Mouse (Mus musculus) kidney, adult 8-10 months (tissue): Measurements from ENCODE around the gene Tmem259.

Experiments used
- DNase-seq, 2 experiments: peaks; one replicate each; pipeline ENCODE4 v3.0.0; 2022

Gene Tmem259

DNA sequence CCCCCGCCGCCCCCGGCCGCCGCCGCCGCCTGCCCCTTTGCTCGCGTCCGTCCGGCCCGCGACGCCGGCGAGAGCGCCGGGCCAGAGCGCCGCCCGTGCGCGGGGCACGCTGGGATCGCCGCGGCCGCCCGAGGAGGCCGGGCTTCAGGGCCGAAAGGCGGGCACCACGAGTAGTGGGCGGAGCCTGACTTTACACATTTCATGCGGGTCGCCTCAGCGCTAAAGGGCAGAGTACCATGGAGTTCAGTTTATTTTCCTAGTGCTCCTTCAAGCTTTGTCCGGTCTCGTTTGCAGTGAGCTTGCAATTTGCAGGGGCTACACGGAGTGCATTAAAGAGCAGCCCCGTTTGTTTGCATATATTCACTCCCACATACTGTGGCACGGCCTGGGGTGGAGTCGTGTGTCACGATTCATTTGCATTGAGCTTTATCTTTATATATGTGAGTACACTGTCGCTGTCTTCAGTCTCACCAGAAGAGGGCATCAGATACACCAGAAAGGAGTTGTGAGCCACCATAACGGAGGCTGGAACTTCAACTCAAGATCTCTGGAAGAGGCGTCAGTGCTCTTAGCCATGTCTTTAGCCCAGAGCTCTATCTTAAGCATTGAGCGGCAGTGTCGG lies at the start of gene Tmem259:
Gene Tmem259, minus strand, starts transcription at position 136 of the 622 bp plus-strand sequence.
- peak; percentile 89 for DNase-seq

DNA sequence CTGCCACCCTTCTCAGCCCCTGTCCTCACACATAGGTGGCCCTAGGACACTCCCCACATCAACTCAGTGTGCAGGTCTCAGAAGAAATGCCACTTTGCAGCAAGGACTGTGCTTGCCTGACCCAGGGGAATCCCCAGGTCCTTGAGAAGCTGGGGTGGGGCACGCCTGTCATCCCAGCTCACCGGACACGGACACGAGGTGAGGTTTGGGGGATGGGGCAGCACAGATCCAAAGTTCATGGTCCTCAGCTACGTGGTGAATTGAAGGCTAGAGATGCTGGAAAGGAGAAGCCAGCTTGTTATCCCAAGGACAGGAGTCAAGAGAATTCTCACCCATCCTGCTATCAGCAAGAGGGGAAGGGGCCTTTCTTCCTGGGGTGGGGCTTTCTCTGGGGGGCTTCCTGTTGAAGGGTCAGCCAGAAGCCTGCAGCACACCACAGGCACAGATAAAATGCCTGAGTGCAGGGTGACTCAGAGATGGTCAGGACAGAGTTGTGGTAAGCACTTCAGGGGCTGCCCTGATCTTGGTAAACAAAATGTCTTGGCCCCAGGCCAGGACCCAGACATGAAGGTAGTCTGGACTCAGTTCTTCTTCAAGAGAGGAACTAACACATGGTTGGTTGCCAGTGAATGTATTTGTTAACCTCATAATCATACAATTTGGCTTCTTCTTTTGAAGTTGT lies 48.8 kb upstream of the Tmem259 start:
- DNase-seq: peak in 1 of 2 experiments; percentile 48

DNA sequence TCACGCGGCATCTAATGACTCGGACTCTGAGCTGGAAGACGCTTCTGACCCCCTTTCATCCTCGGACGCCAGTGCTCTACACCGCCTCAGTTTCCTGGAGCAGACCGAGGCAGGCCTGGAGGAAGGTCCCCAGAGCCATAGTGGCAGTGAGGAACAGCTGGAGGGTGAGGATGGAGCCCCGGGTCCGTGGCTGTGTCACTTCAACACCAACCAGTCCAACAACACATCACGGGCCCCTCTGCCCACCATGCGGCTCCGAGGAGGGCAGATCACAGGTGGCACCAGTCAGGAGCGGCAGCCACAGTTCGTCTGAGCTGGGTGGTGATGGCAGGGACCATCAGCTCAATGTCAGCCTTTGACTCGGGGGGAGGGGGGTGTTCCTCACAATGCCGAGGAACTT lies 46.6 kb upstream of the Tmem259 start:
- DNase-seq: no peak

DNA sequence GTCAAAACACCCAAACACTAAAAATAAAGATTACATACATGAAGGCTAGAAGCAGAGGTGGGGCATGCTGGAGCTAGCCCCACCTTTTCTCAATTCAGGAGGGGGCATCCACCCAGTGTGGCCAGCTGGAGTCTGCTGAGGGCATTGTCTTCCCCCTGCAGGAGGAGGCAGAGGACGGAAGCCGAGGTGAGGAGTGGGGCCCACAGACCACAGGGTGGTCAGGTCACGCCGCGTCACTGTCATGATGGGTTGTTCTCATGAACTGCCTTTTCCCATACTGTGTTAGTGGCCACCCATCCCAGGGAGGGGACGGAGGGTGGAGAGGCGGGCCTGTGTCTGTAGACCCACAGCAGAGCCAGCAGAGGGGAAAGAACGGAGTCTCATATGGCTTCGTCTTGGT lies 46.1 kb upstream of the Tmem259 start:
- DNase-seq: no peak

GRCm38 (mm10) chr10:80028521-80028846 lies 44.4 kb upstream of the Tmem259 start:
- DNase-seq: no peak

DNA sequence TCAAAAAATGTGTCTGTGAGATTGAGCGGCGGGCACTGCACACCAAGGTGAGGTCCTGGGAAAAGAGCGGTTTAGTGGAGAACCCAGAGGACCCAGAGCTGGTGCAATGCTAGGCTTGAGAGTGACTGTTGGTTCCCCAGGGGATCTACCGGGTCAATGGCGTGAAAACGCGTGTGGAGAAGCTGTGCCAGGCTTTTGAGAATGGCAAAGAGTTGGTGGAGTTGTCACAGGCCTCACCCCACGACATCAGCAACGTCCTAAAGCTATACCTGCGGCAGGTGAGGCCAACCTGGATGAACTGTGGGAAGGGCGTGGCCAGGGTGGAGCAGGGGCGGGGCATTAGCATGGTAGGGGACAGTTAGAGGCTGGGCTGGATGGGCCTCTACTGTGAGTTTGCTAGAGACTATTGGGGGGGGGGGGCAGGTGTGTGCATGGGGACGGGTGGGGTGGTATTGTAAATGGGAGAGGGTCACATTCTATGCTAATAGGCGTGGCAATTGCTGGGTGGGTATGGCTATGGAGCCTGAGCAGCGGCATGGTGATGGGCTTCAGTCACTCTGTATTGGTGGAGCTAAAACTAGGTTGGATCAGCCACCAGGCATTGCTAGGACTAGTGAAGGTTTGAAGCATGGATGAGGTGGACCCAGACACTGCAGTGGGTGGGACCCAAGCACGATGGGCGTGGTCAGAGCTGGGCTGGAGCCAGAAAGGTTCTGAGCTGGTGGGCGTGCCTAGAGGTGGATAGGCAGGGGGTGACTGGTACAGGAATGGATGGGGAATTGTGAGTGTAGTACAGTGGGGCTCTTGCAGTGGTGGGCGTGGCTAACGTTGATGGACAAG lies 43.8 kb upstream of the Tmem259 start:
- DNase-seq: no peak

DNA sequence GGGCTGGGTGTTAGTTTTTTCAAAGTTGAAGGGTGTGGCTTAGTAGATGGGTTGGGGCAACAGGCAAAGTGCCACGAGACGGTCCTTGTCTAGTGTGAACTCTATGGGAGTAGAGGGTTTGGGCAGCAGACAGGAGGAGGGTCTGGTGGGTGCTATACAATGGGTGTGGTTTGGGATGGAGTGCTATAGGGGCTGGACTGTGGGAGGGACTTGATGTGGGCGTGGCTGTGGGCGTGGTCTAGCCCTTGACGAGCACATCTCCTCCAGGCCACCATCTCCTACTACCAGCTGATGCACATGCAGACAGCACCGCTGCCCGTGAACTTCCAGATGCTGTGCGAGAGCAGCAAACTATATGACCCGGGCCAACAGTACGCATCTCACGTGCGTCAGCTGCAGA lies 41.8 kb upstream of the Tmem259 start:
- no peak for DNase-seq

- DNase-seq: no peak
These were observed 41.3 kb upstream of the Tmem259 start for GRCm38 (mm10) chr10:80025463-80025862.

GRCm38 (mm10) chr10:80025044-80025347 lies 40.9 kb upstream of the Tmem259 start:
- no peak for DNase-seq

GRCm38 (mm10) chr10:80024229-80025043 lies 40.3 kb upstream of the Tmem259 start:
- no peak for DNase-seq

DNA sequence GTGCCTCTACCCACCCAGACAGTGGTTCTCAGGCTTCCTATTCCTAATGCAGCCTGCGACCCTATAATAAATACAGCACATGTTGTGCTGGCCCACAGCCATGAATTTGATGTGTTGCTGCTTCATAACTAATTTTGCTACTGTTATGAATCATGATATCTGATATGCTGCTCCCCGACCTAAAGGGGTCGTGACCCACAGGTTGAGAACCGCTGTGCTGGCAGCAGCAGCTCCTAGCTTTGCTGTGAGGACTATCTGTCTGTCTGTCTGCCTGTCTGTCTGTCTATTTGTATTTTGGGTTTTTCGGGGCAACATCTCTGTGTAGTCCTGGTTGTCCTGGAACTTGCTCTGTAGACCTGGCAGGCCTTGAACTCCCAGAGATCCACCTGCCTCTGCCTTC lies 39.6 kb upstream of the Tmem259 start:
- no peak for DNase-seq

DNA sequence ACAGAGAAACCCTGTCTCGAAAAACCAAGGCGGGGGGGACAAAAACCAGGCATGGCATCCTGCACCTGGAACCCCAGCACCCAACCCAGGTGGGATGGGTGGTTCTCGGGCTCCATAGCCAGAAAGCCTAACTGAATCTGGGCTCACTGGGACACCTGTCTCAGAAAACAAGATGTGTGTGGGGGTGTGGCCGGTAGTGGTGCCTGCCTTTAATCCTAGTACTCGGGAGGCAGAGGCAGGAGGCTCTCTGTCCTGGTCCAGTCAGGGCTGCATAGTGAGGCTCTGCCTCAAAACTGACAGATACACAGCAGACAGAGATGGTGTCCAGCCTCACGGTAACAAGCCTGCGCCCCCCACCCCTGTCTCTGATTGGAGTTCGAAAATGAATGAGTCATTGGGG lies 38.7 kb upstream of the Tmem259 start:
- no peak for DNase-seq

DNA sequence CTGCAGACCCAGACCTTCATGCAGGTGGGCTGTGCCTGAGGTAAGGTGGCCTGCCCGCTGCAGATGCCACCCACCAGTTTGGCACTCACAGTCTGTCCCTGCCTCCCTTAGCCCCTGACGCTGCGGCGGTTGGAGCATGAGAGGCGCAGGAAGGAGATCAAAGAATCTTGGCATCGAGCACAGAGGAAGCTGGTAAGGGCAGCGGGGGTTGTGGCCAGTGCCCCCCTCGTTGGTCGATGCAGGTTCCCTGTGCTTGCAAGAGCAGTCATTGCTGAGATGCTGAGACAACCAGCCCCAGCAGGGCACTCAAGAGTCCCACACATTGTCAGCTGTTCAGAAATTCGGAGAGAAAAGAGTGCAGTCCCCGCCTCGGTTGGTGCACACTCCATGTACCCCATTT lies 38.0 kb upstream of the Tmem259 start:
- no peak for DNase-seq

GRCm38 (mm10) chr10:80021320-80021641 lies 37.2 kb upstream of the Tmem259 start:
- DNase-seq: no peak

GRCm38 (mm10) chr10:80020603-80021319 lies 36.6 kb upstream of the Tmem259 start:
- no peak for DNase-seq

- DNase-seq: no peak
These were observed 36.1 kb upstream of the Tmem259 start for GRCm38 (mm10) chr10:80020191-80020590.

GRCm38 (mm10) chr10:80019471-80020131 lies 35.5 kb upstream of the Tmem259 start:
- no peak for DNase-seq

GRCm38 (mm10) chr10:80018739-80019297 lies 34.7 kb upstream of the Tmem259 start:
- no peak for DNase-seq

DNA sequence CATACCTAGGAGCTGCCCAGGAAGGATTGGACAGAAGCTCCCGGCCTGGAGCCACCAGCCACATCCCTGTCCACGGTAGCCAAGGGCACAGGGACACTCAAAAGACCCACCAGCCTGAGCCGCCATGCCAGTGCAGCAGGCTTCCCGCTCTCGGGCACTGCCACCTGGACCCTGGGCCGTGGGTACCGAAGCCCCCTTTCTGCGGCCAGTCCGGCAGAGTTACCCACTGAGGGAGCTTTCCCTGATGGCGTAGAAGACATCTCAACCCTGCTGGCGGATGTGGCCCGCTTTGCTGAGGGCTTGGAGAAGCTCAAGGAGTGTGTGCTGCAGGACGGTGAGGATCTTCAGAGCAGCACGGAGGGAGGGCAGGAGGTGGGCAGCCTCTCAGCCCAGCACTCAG lies 33.6 kb upstream of the Tmem259 start:
- no peak for DNase-seq

DNA sequence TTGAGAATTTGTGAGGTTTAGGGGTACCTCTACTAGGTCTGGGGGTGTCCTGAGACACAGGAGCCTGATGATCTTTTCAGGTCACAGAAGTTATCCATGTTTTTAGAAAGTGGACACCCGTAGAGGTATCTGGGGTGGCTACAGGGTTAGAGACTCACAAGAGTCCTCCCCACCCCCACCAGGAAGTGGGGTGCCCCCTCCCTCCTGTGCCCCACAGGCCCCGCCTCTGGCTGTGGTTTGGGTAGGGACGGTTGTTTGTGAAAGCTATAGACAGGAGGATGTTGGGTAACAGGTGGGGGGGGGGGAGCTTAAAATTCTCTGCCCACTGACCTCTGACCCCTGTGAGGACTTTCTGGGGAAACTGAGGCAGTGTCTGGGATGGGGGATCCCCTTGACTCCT lies 33.2 kb upstream of the Tmem259 start:
- no peak for DNase-seq

- no peak for DNase-seq
These were observed 32.8 kb upstream of the Tmem259 start for GRCm38 (mm10) chr10:80016931-80017330.

DNA sequence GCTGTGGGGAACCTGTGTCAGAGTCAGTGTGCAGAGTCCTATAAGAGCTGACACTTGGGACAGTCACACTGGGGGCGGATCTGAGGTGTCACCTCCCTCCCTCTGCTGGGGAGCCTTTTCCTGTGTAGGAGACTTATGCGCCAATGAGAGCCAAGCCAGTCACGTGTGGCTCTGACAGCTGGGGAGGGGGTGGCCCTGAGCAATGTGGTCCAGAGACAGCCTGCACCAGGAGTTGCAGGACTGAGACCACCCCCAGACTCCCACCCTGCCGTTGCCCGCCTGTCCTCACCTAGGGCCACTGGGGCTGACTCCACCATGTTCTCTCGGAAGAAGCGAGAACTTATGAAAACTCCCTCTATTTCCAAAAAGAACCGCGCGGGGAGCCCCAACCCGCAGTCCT lies 32.4 kb upstream of the Tmem259 start, which contains the start of gene Arhgap45:
Gene Arhgap45, plus strand, starts transcription at position 143 of the 400 bp plus-strand sequence.
- no peak for DNase-seq
